Mouse (Mus musculus) spleen, postnatal 36 days (tissue): Measurements from ENCODE around the gene Olfr1013.

Source experiments
- DNase-seq, 2 experiments: peaks; one replicate each; pipeline ENCODE4 v3.0.0; 2022; ENCODE audit warnings: low spot score in 2 of 2, mixed read lengths in 1 of 2

Olfr1013 gene

DNA sequence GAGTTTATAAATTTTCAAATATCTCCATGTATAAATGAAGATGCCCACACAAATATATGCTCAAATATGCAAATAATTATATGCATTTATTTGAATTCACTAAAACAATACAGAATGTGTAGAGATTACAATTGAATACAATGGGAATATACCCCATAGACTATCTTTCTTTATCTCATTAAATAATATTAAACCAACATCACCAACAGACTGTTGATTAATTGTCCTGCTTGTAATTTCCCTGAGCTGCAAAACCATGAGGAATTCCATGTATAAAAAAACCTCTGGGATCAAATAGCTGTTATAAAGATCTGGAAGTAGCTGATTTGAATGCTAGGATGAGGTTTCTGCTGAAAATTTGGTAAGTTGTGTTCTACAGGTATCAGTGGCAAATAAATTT is at the start of gene Olfr1013:
Gene Olfr1013 (plus strand): TSS at position 301 of the 400 bp plus-strand sequence.
- no peak for DNase-seq

DNA sequence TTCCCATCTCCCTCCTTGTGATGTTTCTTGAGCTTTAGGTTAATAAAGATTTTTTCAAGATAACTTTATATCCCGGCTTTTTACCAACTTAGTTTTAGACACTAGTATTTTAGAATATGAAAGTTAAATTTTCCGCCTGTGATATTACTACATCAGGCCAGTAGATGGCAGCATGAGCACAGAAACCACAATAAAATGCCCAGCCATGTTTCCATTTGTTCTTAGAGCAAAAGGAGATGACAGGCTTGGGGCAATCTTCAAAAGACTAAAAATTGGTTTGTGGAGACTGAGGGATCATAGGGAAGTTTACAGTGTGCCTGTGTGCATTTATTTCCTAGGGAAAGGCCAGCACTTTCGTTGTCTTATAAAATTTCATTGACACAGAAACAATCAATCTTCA is 41.1 kb upstream of the Olfr1013 start:
- no peak for DNase-seq

DNA sequence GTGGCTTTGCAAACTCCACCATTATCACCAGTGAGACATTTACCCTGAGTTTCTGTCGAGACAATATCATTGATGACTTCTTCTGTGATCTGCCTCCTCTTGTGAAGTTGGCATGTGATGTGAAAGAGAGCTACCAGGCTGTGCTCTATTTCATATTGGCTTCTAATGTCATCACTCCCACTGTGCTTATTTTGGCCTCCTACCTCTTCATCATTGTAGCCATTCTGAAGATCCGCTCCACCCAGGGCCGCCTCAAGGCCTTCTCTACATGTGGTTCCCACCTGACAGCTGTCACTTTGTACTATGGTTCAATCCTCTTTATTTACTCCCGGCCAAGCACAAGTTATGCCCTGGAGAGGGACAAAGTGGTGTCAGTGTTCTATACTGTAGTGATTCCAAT is 13.1 kb upstream of the Olfr1013 start:
- no peak for DNase-seq

DNA sequence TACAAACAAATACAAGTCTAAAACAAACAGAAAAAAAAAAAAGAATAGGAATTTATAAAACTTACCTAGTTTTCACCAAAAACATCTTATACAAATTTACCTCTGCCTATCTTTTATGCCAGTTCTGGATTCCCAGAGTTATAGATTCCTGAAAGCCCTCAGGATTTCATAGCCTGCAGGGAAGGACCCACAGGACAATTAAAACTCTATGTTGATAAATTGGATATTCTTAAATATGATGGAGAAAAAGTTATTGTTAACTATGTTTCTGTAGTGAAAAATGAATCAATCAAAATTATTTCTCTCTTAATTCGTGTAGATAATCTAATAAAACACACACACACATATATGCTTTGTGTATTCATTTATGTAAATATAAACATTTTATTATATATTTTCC is 4.2 kb upstream of the Olfr1013 start, which contains the start of gene Olfr1012:
Gene Olfr1012 (minus strand): TSS at position 101 of the 400 bp plus-strand sequence.
- no peak for DNase-seq

DNA sequence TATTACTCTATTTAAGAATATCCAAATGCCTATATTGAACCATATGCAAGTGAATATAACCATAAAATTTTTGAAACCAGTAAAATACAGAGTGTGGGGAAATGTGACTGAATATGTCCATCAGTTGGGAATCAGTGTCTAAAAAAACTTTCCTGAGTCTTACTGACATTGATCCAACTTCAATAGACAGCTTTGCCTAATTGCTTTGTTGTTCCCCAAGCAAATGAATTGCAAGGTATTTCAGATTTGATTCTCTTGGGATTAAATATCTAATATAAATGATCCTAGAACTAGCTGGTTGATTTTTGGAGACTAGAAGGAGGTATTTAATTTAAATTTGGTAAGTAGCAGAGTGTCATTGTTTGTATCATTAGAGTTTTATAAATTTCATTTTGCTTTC is 5.5 kb downstream of the Olfr1013 start, which contains the start of gene Olfr1014:
Gene Olfr1014 (plus strand): TSS at position 301 of the 400 bp plus-strand sequence.
- DNase-seq = no peak

DNA sequence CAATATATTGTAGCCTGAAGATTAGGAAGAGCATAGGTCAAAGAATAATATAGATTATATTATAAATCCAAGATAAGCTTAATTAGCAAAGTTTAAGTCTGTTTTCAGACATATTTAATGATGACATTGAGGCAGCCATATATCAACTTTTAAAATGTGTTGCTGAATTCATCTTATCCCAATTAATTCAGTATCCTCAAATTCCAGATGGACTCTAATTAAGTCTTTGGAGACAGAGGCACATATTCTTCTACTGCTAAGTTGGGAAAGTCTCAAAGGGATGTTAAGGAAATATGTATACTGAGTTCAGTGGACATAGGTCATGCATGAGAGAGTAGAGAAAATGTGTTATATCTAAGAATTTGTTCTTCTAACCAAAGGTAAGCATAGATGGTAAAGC is 14.8 kb downstream of the Olfr1013 start, which contains the start of gene Olfr1015:
Gene Olfr1015 (plus strand): TSS at position 301 of the 400 bp plus-strand sequence.
- DNase-seq = no peak

DNA sequence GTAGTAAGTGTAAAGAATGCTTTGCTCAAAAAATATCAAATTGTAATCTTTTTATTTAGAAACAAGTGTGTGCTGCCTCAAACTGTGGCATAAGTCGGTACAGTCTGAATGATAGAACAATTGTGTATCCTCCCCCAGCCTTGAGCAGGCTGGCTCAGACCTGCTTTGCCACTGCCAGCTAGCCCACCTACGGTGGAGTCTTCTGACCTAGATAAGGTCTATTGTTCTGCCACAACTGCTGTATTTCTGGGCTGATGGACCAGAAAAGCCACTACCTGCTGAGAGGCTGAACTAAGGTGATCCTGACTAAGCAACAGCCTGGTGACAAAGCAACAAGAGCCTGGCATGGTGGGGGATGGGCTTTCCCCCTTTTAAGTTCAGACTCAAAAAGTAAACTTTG is 25.4 kb downstream of the Olfr1013 start:
- no peak for DNase-seq

DNA sequence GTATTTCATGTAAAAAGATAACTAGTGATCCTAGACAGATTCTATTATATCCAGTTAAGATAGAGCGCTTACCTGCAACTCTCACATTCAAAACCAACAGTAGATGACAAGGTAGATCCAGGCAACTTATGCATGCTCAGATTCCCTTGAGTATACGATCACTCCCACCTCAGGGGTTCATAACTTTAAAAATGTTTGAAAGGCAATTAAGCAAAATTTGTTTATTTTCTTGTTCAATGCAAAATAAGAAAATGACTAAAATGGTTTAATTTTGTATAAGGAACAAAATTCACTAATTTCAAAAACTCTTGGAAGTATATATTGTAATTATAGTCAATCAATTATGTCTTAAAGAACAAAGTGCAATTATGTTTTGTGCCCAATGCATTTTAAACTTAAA is 35.5 kb downstream of the Olfr1013 start, which contains the start of gene Olfr1016:
Gene Olfr1016 (minus strand): TSS at position 101 of the 400 bp plus-strand sequence.
- no peak for DNase-seq

DNA sequence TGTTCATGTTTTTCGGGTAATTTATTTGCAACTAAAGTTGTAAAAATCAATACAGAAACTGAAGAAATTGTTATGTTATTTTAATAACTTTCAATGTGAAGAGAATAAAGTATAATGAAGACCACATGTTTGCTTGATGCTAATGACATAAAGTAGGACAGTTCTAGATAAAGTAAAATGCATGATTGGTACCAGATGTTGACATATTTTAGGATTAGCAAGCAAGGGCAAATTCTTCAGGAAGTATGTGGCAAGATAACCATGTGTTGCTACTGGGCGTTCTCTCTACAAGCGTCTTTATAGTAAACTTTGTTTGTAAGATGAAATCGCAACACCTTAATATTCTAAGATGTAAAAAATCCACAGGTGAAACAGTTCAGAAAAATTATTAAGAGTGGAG is 37.6 kb downstream of the Olfr1013 start:
- DNase-seq = no peak

DNA sequence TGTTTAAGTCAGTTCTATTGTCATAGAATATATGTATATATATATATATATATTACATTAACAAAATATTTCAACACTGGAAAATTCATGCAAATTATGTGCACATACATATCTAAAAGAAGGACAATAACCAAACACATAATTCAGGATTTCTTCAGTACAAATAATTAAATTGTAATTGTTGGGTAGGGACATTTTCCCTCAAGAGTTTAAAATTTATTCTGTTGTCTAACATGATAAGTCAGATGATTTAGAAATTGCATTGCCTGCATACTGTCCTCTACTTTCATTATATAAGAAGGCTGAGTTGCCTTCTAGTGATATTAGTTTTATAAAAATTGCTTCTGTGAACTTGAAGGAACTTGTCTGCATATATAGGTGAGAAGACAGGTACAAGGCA is 51.3 kb downstream of the Olfr1013 start, which contains the start of gene Olfr1018:
Gene Olfr1018 (plus strand): TSS at position 301 of the 400 bp plus-strand sequence.
- DNase-seq = no peak
